Mouse (Mus musculus) limb, embryonic 12.5 days (tissue): ENCODE measurements around the gene Elavl1. TPM values are rescaled to one million over a fixed set of nuclear protein-coding genes. Genes with fewer than 3 reads are reported as not detected.
A peak's percentile ranks its signal among the peaks of the same experiment; 100 is the strongest.

Experiments used
- ATAC-seq: fragments of 200-750 bp; cut with Nextera tagmentation; 2 replicates; pipeline ENCODE4 v1.8.0; 2017; ENCODE audit warnings: low read depth, moderate TSS enrichment; ENCODE audit not compliant: insufficient number of reproducible peaks, insufficient read depth, low FRiP score, low TSS enrichment
- H3K27ac ChIP-seq: fragments of 300-500 bp; sonication (generic); 2 replicates; pipeline ENCODE4 v1.5.1; 2016; ENCODE audit warnings: mild to moderate bottlenecking, moderate library complexity
- H3K27me3 ChIP-seq: fragments of 300-500 bp; sonication (generic); 2 replicates; pipeline ENCODE4 v1.6.1; 2016; ENCODE audit warnings: mild to moderate bottlenecking, moderate library complexity
- H3K36me3 ChIP-seq: fragments of 300-500 bp; sonication (generic); 2 replicates; pipeline ENCODE4 v1.6.1; 2016; ENCODE audit warnings: mild to moderate bottlenecking, moderate library complexity
- H3K4me1 ChIP-seq: fragments of 300-500 bp; sonication (generic); replicated peaks from 2 replicates; pipeline ENCODE4 v1.6.1; 2016
- H3K4me2 ChIP-seq: fragments of 300-500 bp; sonication (generic); 2 replicates; pipeline ENCODE4 v1.6.1; 2016; ENCODE audit warnings: mild to moderate bottlenecking, moderate library complexity
- H3K4me3 ChIP-seq: fragments of 300-500 bp; sonication (generic); replicated peaks from 2 replicates; pipeline ENCODE4 v1.5.1; 2016; ENCODE audit warnings: mild to moderate bottlenecking
- H3K9ac ChIP-seq: fragments of 300-500 bp; sonication (generic); replicated peaks from 2 replicates; pipeline ENCODE4 v1.6.1; 2016; ENCODE audit warnings: mild to moderate bottlenecking, moderate library complexity
- H3K9me3 ChIP-seq: fragments of 300-500 bp; sonication (generic); 2 replicates; pipeline ENCODE4 v1.6.1; 2016; ENCODE audit warnings: mild to moderate bottlenecking, moderate library complexity
- WGBS: fragments of 180-500 bp; shearing (Covaris S2); methylation state at CpG from one replicate; pipeline ENCODE4 v1.1.7; 2016; 5-methylcytosine and 5-hydroxymethylcytosine counted together
- polyA plus RNA-seq: library from polyadenylated mRNA; unstranded; fragments of >200 nt; fragmentation: Nextera tagmentation; extraction: Ambion mirVana; gene quantifications from 2 replicates; pipeline ENCODE4 v1.2.1, GENCODE M21; 2016

The Elavl1 gene
- polyA plus RNA-seq, 1 experiment from 2014 or later: 367 TPM

DNA sequence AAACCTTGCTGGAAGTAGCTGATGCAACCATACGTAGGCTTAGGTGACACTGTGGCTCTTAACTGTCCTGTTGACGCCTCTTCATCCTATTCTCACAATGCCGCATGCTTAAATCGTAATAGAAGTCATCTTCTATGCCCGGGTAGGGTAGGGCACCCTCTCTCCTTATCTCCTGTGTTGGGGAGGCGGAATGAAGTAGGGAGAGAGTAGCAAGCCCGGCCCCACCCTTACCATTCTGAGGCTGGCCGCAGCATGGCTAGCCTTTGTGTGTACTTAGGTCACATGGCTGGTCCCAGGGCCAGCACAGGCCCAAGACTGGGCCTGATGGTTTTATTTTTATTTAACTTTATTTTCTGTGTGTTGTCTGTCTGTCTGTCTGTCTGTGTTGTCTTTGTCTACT lies 78.0 kb downstream of the Elavl1 start:
- no peak overlapping the region for H3K9ac ChIP-seq
- H3K4me3 ChIP-seq: no peak overlapping the region
- ATAC-seq: no peak
- H3K27ac ChIP-seq: no peak overlapping the region
- H3K9me3 ChIP-seq: no peaks in the 10 kb centered on the region
- H3K4me2 ChIP-seq: no peak overlapping the region
- H3K36me3 ChIP-seq: peaks cover 79% of the 10 kb centered on the region
- peaks cover 4% of the 10 kb centered on the region for H3K27me3 ChIP-seq
- peaks cover 25% of the 10 kb centered on the region for H3K4me1 ChIP-seq
- WGBS: 93% methylated on average over 8 of the region's 8 CpGs

DNA sequence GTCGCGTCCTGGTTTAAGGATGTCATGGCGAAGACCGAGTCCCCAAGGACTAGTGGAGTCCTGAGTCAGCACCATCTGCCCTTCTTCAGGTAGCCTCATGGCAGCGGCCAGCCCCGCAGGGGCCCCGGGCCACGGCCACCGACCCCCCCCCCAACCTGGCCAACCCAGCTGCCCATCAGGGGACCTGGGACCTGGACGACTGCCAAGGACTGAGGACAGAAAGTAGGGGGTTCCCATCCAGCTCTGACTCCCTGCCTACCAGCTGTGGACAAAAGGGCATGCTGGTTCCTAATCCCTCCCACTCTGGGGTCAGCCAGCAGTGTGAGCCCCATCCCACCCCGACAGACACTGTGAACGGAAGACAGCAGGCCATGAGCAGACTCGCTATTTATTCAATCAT lies 79.5 kb downstream of the Elavl1 start:
- H3K4me2 ChIP-seq: no peak overlapping the region
- no peak for ATAC-seq
- peaks cover 94% of the 10 kb centered on the region for H3K36me3 ChIP-seq
- 84% methylated on average over 13 of the region's 13 CpGs for WGBS
- no peaks in the 10 kb centered on the region for H3K9me3 ChIP-seq
- no peak overlapping the region for H3K27ac ChIP-seq
- H3K4me1 ChIP-seq: peaks cover 22% of the 10 kb centered on the region
- no peak overlapping the region for H3K9ac ChIP-seq
- peaks cover 4% of the 10 kb centered on the region for H3K27me3 ChIP-seq
- H3K4me3 ChIP-seq: no peak overlapping the region

DNA sequence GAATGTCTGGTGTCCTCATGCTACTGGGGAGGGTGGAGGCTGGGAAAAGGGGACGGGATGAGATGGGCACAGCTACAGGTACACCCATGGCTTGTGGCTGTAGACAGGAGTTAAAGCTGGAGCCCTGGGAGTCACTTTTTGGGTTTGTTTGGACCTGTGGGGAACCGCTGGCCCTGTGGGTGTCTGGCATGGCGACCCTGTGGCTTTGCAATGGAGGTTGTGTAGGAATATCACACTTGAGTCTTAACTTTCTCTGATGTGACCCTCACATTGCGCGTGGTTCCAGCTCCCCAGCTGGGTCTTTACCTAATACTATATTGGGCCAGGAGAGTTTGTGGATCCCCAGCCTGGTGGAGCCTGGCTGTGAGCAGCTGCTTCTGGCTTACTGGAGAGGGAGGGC lies 80.2 kb downstream of the Elavl1 start:
- H3K4me3 ChIP-seq: no peak overlapping the region
- H3K4me2 ChIP-seq: no peak overlapping the region
- H3K27me3 ChIP-seq: peaks cover 4% of the 10 kb centered on the region; the same call in 1 of the 2 replicates
- H3K9ac ChIP-seq: no peak overlapping the region
- H3K4me1 ChIP-seq: peaks cover 21% of the 10 kb centered on the region
- ATAC-seq: no peak
- no peak overlapping the region for H3K27ac ChIP-seq
- no peaks in the 10 kb centered on the region for H3K9me3 ChIP-seq
- peaks cover 94% of the 10 kb centered on the region for H3K36me3 ChIP-seq
- WGBS: 92% methylated on average over 5 of the region's 5 CpGs

DNA sequence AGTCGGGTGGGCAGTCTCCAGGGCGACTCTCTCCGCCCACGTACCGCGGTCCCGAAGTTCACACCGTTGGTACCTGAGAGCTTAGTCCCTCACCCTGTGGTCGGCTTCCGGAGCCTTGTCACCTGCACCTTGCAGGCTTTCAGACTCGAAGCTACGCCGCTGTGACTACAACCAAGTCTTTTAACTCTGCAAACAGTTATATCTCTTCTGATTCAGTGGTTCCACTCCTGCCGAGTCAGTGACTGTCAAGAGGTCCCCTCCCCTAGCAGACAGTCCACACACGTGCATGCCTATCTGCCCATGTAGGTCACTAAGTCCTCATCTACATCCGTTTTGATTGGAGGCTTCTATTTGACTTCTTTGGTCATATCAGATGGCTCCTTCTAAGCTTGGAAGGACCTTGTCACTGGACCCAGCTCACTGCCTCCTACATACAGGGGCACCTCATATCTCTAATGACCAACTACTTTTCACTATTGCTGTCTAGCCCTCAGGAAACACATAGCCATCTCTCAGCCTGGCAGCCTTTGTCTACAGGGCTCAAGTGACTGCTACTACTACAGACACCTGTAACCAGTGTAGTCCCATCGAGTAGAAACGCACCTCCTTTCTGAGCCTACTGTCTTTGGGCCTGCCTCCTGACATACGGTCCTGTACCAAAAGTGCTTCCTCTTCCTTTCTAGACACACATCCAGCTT lies 85.9 kb downstream of the Elavl1 start:
- H3K4me2 ChIP-seq: peak overlapping the region; percentile 77
- peak overlapping the region; percentile 77 for H3K9ac ChIP-seq
- H3K4me1 ChIP-seq: peaks cover 18% of the 10 kb centered on the region
- H3K27me3 ChIP-seq: no peaks in the 10 kb centered on the region
- peaks cover 39% of the 10 kb centered on the region for H3K36me3 ChIP-seq
- H3K27ac ChIP-seq: peak overlapping the region; percentile 83; the same call in 1 of the 2 replicates
- H3K9me3 ChIP-seq: no peaks in the 10 kb centered on the region
- peak; percentile 28 for ATAC-seq
- WGBS: 15% methylated on average over 19 of the region's 19 CpGs
- peak overlapping the region; percentile 80 for H3K4me3 ChIP-seq

DNA sequence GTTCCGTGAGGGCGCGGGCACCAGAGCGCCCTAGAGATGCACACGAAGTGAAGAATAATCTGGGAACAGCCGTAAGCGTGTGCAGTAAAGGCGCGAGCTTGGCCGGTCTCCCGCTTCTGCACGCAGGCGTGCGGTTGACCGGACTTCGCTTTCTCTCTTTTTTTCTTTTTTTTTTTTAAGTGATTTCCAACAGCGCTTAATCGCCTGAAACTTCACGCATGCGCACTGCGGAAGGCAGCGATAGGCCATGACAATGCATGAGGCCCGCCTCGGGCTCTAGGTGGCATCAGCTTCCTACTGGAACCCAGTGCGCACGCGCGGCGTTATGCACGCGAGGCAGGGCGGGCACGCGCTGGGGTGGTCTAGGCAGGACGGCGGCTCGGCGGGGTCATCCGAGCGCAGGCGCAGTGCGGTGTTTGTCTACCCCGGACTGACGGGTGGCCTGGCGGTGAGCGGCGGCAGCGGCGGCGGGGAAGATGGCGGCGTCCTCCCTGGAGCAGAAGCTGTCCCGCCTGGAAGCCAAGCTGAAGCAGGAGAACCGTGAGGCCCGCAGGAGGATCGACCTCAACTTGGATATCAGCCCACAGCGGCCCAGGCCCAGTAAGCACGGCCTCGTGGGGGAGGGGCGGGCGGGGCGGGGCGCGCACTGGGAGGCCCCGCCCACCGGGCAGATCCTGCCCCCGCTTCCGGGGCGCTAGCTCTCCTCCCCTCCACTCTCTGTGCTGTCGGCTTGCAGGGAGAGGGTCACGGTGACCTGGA lies 86.6 kb downstream of the Elavl1 start, which contains the start of the genes Map2k7 and Gm49320:
Gene Map2k7, plus strand, starts transcription at position 307 of the 759 bp plus-strand sequence.
Gene Gm49320, plus strand, starts transcription at position 432 of the 759 bp plus-strand sequence.
- WGBS: under 1% methylated on average over 68 of the region's 71 CpGs

DNA sequence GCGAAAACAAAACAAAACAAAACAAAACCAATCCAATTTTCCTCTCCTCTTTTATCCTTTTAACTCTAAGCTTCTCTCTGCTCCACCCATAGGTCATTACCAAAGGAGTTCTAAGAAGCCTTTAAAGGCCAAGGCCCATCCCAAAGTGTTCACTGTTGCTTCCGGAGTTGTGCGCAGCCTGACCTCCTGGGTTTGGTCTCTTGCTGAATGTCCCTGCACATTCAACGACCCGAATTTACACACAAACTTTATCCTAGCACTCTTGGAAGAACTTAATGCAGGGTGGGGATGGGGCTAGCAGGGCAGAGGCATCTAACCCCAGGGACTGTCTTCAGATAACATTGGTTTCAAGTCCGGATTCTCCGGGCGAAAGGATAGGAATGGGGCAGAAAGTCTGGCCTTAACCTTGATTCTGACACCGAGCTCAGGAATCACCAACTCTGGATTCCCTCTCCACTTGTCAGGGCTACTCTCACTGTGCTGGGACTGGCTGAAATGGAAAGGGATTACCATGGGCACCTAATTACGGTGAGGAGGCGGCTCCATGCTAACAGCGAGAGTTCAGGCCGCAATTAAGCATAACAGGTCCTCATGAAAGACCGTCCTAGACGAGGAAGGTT lies 87.3 kb downstream of the Elavl1 start:
- Histone ChIP-seq H3K4me1 (peaks cover 18% of the 10 kb centered on the region), H3K36me3 (peaks cover 25% of the 10 kb centered on the region), H3K4me3 (peak overlapping the region; percentile 80), H3K9ac (peak overlapping the region; percentile 69), H3K27me3 (no peaks in the 10 kb centered on the region), H3K4me2 (peak overlapping the region; percentile 77), H3K27ac (peak overlapping the region; percentile 94), H3K9me3 (no peaks in the 10 kb centered on the region)
- peak; percentile 2; the same call in 1 of the 2 replicates for ATAC-seq
- WGBS: 26% methylated on average over 15 of the region's 15 CpGs

More for the DNA sequence above, 86.6 kb downstream of the Elavl1 start, which contains the start of the genes Map2k7 and Gm49320:
- no peaks in the 10 kb centered on the region for H3K27me3 ChIP-seq
- H3K9ac ChIP-seq: peak within 1 kb of the TSS; percentile 77
- H3K4me2 ChIP-seq: peak within 1 kb of the TSS; percentile 77
- H3K4me1 ChIP-seq: peaks cover 18% of the 10 kb centered on the region
- ATAC-seq: peak; percentile 92
- no peaks in the 10 kb centered on the region for H3K9me3 ChIP-seq
- H3K4me3 ChIP-seq: peak within 1 kb of the TSS; percentile 80
- peaks cover 32% of the 10 kb centered on the region for H3K36me3 ChIP-seq
- H3K27ac ChIP-seq: peak within 1 kb of the TSS; percentile 94

Other genes starting within 250 kb of the Elavl1 start
- not detected in 2 replicates for gene Cd209f, start 219.6 kb downstream of the Elavl1 start, polyA plus RNA-seq
- gene Cd209g, start 191.3 kb downstream of the Elavl1 start, polyA plus RNA-seq: not detected in 2 replicates
- 29.4 and 33.7 TPM in 2 replicates for gene Evi5l, start 158.8 kb downstream of the Elavl1 start, polyA plus RNA-seq
- gene Prr36, start 108.0 kb downstream of the Elavl1 start, polyA plus RNA-seq: 1.4 and 1.6 TPM in 2 replicates
- gene Lrrc8e, start 98.6 kb downstream of the Elavl1 start, polyA plus RNA-seq: 0.24 and 0.39 TPM in 2 replicates
- gene Map2k7, start 86.7 kb downstream of the Elavl1 start, polyA plus RNA-seq: 33.7 and 36.9 TPM in 2 replicates
- gene Gm49320, start 86.5 kb downstream of the Elavl1 start, polyA plus RNA-seq: 1.0 and 1.1 TPM in 2 replicates
- gene Tgfbr3l, start 77.2 kb downstream of the Elavl1 start, polyA plus RNA-seq: 5.5 and 6.5 TPM in 2 replicates
- 61.6 and 70.8 TPM in 2 replicates for gene Snapc2, start 72.3 kb downstream of the Elavl1 start, polyA plus RNA-seq
- gene Ctxn1, start 66.1 kb downstream of the Elavl1 start, polyA plus RNA-seq: 111 TPM in 2 replicates
- 66.7 and 72.8 TPM in 2 replicates for gene Timm44, start 49.5 kb downstream of the Elavl1 start, polyA plus RNA-seq
- 23.0 TPM in 2 replicates for gene Ccl25, start 203 bp downstream of the Elavl1 start, polyA plus RNA-seq
- 13.2 and 14.0 TPM in 2 replicates for gene Cers4, start 167.6 kb upstream of the Elavl1 start, polyA plus RNA-seq